Mouse (Mus musculus): ENCODE results near the gene As3mt.

GRCm38 (mm10) chr19:46707296-46708151 is at the start of gene As3mt:
- TF ChIP-seq TAL1 (IDR thresholded peaks at IDR 0.05; ENCODE audit: low read length) (no peak), GATA1 (IDR thresholded peaks at IDR 0.05; ENCODE audit: low read length) (no peak)

Measured in erythroblast, embryonic 14.5 days (primary cell).